Mouse (Mus musculus): ENCODE data around the gene 1700001C02Rik. TPM values are rescaled to one million over a fixed set of nuclear protein-coding genes. Genes with fewer than 3 reads are reported as not detected.

Gene 1700001C02Rik
- polyA plus RNA-seq, 1 experiment from 2014 or later = 0.70 TPM

DNA sequence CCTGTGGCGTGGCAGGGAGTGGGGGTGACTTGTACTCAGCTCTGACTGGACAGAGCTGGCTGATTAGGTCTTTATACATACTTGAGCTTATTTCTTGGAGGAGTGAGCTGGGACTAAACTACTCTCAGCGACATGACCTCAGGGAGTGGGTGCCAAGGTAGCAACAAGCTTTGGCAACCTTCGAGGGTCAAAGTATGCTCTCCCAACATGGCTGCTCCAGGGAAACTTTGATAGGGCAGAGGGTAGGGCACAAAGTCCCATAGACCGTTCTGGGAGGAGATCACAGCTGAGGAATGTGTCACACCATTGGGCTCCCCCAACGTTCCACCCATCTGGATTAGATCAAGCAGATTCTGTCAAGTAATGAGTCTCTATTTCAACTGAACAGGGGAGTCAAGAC, 18.7 kb downstream of the 1700001C02Rik start:
- no peak overlapping the region for H3K4me3 ChIP-seq (ENCODE audit: low read depth, low read length)
- no peaks in the 10 kb centered on the region for H3K27me3 ChIP-seq (ENCODE audit: control insufficient read depth, insufficient read depth, low read length)
- 83% methylated on average over 5 of the region's 5 CpGs for WGBS
- no peak overlapping the region for H3K9ac ChIP-seq (replicated peaks; ENCODE audit: low read depth, low read length)
- no peaks in the 10 kb centered on the region for H3K9me3 ChIP-seq (ENCODE audit: control insufficient read depth, low read length)
- H3K36me3 ChIP-seq (ENCODE audit: control insufficient read depth, insufficient read depth, low read length) = no peaks in the 10 kb centered on the region
- ATAC-seq (ENCODE audit: low read depth) = no peak
- H3K4me2 ChIP-seq (ENCODE audit: low read depth, low read length) = no peak overlapping the region
- H3K4me1 ChIP-seq (ENCODE audit: control insufficient read depth, insufficient read depth, low read length) = no peaks in the 10 kb centered on the region
- H3K27ac ChIP-seq (ENCODE audit: low read depth, low read length) = no peak overlapping the region

GRCm38 (mm10) chr5:30485136-30485535, 19.3 kb downstream of the 1700001C02Rik start:
- Histone ChIP-seq H3K27me3 (ENCODE audit: control insufficient read depth, insufficient read depth, low read length) (no peaks in the 10 kb centered on the region), H3K36me3 (ENCODE audit: control insufficient read depth, insufficient read depth, low read length) (no peaks in the 10 kb centered on the region), H3K4me1 (ENCODE audit: control insufficient read depth, insufficient read depth, low read length) (no peaks in the 10 kb centered on the region), H3K4me3 (ENCODE audit: low read depth, low read length) (no peak overlapping the region), H3K9ac (replicated peaks; ENCODE audit: low read depth, low read length) (no peak overlapping the region), H3K9me3 (ENCODE audit: control insufficient read depth, low read length) (no peaks in the 10 kb centered on the region), H3K4me2 (ENCODE audit: low read depth, low read length) (no peak overlapping the region), H3K27ac (ENCODE audit: low read depth, low read length) (no peak overlapping the region)
- no peak for ATAC-seq (ENCODE audit: low read depth)
- WGBS = 80% methylated on average over 6 of the region's 6 CpGs

- Histone ChIP-seq H3K9ac (replicated peaks; ENCODE audit: low read depth, low read length) (no peak overlapping the region), H3K4me1 (ENCODE audit: control insufficient read depth, insufficient read depth, low read length) (no peaks in the 10 kb centered on the region), H3K36me3 (ENCODE audit: control insufficient read depth, insufficient read depth, low read length) (no peaks in the 10 kb centered on the region), H3K4me3 (ENCODE audit: low read depth, low read length) (no peak overlapping the region), H3K27ac (ENCODE audit: low read depth, low read length) (no peak overlapping the region), H3K4me2 (ENCODE audit: low read depth, low read length) (no peak overlapping the region), H3K27me3 (ENCODE audit: control insufficient read depth, insufficient read depth, low read length) (no peaks in the 10 kb centered on the region), H3K9me3 (ENCODE audit: control insufficient read depth, low read length) (no peaks in the 10 kb centered on the region)
- ATAC-seq (ENCODE audit: low read depth) = no peak
These were observed 24.4 kb downstream of the 1700001C02Rik start for GRCm38 (mm10) chr5:30490215-30490614.

DNA sequence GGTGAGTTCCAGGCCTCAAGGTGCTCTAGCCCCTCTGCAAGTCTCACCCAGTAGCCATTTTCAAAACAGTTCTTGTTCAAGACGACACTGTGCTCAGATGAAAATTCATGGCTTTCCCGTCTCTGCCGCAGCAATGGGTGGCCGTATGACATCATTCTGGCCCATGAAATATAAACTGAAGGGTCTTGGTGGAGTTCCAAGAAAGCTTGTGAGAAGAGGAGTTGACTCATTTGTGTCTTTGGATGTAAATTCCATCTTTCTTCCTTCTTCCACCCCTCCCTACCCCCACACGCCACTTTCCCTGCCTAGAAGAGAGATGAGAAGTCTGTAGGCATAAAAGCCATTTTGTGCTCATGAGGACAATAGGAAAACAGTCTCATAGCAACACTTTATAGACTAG, 25.0 kb downstream of the 1700001C02Rik start:
- Histone ChIP-seq H3K4me1 (ENCODE audit: control insufficient read depth, insufficient read depth, low read length) (no peaks in the 10 kb centered on the region), H3K27me3 (ENCODE audit: control insufficient read depth, insufficient read depth, low read length) (no peaks in the 10 kb centered on the region), H3K4me3 (ENCODE audit: low read depth, low read length) (no peak overlapping the region), H3K27ac (ENCODE audit: low read depth, low read length) (no peak overlapping the region), H3K4me2 (ENCODE audit: low read depth, low read length) (no peak overlapping the region), H3K9ac (replicated peaks; ENCODE audit: low read depth, low read length) (no peak overlapping the region), H3K36me3 (ENCODE audit: control insufficient read depth, insufficient read depth, low read length) (no peaks in the 10 kb centered on the region), H3K9me3 (ENCODE audit: control insufficient read depth, low read length) (no peaks in the 10 kb centered on the region)
- 71% methylated on average over 5 of the region's 5 CpGs for WGBS
- ATAC-seq (ENCODE audit: low read depth) = no peak

DNA sequence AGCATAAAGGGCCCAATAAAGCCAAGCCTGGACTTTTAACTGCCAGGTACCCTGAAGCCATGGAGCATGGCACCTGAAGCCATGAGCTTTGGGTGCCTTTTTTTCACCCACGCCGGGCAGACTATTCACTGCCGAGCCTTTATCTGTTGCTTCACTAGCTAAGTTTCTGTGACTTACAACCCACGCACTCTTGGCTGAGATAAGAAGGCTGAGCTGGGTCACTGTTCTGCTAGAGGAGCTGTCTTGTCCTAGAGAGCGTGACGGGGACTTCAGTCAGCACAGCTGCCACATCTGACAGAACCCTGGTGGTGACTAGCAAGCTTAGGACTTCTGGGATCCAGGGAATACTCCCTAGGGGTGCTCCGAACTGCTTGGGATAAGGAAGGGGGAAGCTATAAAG, 27.9 kb downstream of the 1700001C02Rik start:
- no peak overlapping the region for H3K4me2 ChIP-seq (ENCODE audit: low read depth, low read length)
- no peaks in the 10 kb centered on the region for H3K9me3 ChIP-seq (ENCODE audit: control insufficient read depth, low read length)
- H3K4me1 ChIP-seq (ENCODE audit: control insufficient read depth, insufficient read depth, low read length) = no peaks in the 10 kb centered on the region
- ATAC-seq (ENCODE audit: low read depth) = no peak
- no peaks in the 10 kb centered on the region for H3K36me3 ChIP-seq (ENCODE audit: control insufficient read depth, insufficient read depth, low read length)
- no peak overlapping the region for H3K27ac ChIP-seq (ENCODE audit: low read depth, low read length)
- no peak overlapping the region for H3K4me3 ChIP-seq (ENCODE audit: low read depth, low read length)
- no peaks in the 10 kb centered on the region for H3K27me3 ChIP-seq (ENCODE audit: control insufficient read depth, insufficient read depth, low read length)
- WGBS = 77% methylated on average over 7 of the region's 7 CpGs
- no peak overlapping the region for H3K9ac ChIP-seq (replicated peaks; ENCODE audit: low read depth, low read length)

- H3K4me3 ChIP-seq (ENCODE audit: low read depth, low read length) = no peak overlapping the region
- H3K4me2 ChIP-seq (ENCODE audit: low read depth, low read length) = no peak overlapping the region
- 88% methylated on average over 7 of the region's 7 CpGs for WGBS
- no peaks in the 10 kb centered on the region for H3K36me3 ChIP-seq (ENCODE audit: control insufficient read depth, insufficient read depth, low read length)
- ATAC-seq (ENCODE audit: low read depth) = no peak
- no peak overlapping the region for H3K27ac ChIP-seq (ENCODE audit: low read depth, low read length)
- no peak overlapping the region for H3K9ac ChIP-seq (replicated peaks; ENCODE audit: low read depth, low read length)
- no peaks in the 10 kb centered on the region for H3K9me3 ChIP-seq (ENCODE audit: control insufficient read depth, low read length)
- H3K27me3 ChIP-seq (ENCODE audit: control insufficient read depth, insufficient read depth, low read length) = no peaks in the 10 kb centered on the region
- no peaks in the 10 kb centered on the region for H3K4me1 ChIP-seq (ENCODE audit: control insufficient read depth, insufficient read depth, low read length)
These were observed 28.8 kb downstream of the 1700001C02Rik start for GRCm38 (mm10) chr5:30494606-30495005.

GRCm38 (mm10) chr5:30495288-30495687, 29.4 kb downstream of the 1700001C02Rik start:
- no peak overlapping the region for H3K9ac ChIP-seq (replicated peaks; ENCODE audit: low read depth, low read length)
- H3K27ac ChIP-seq (ENCODE audit: low read depth, low read length) = no peak overlapping the region
- H3K4me1 ChIP-seq (ENCODE audit: control insufficient read depth, insufficient read depth, low read length) = no peaks in the 10 kb centered on the region
- no peaks in the 10 kb centered on the region for H3K27me3 ChIP-seq (ENCODE audit: control insufficient read depth, insufficient read depth, low read length)
- no peak for ATAC-seq (ENCODE audit: low read depth)
- no peak overlapping the region for H3K4me2 ChIP-seq (ENCODE audit: low read depth, low read length)
- H3K9me3 ChIP-seq (ENCODE audit: control insufficient read depth, low read length) = no peaks in the 10 kb centered on the region
- no peak overlapping the region for H3K4me3 ChIP-seq (ENCODE audit: low read depth, low read length)
- 55% methylated on average over 2 of the region's 2 CpGs for WGBS
- no peaks in the 10 kb centered on the region for H3K36me3 ChIP-seq (ENCODE audit: control insufficient read depth, insufficient read depth, low read length)

DNA sequence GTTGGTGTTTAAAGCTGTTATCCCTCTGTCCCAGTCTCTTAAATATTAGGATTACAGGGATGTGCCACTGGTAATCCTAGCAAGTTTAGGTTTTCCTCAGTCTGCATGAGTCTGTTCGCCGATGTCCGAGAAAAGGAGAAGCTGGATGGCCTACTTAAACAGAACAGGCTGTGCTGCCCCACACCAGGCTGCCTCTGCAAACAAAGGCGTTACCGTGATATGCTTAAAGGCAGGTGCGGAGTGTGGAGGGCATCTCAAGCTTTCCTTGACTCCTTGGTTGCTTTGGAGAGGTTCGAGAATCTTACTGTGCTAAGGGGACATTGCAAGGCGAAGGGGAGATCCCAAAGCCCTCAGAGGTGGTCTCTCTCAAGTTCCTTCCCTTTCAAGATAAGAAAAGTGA, 31.0 kb downstream of the 1700001C02Rik start:
- H3K4me2 ChIP-seq (ENCODE audit: low read depth, low read length) = no peak overlapping the region
- no peak overlapping the region for H3K9ac ChIP-seq (replicated peaks; ENCODE audit: low read depth, low read length)
- H3K36me3 ChIP-seq (ENCODE audit: control insufficient read depth, insufficient read depth, low read length) = no peaks in the 10 kb centered on the region
- no peaks in the 10 kb centered on the region for H3K27me3 ChIP-seq (ENCODE audit: control insufficient read depth, insufficient read depth, low read length)
- H3K4me3 ChIP-seq (ENCODE audit: low read depth, low read length) = no peak overlapping the region
- H3K27ac ChIP-seq (ENCODE audit: low read depth, low read length) = no peak overlapping the region
- 88% methylated on average over 8 of the region's 8 CpGs for WGBS
- no peak for ATAC-seq (ENCODE audit: low read depth)
- H3K9me3 ChIP-seq (ENCODE audit: control insufficient read depth, low read length) = no peaks in the 10 kb centered on the region
- no peaks in the 10 kb centered on the region for H3K4me1 ChIP-seq (ENCODE audit: control insufficient read depth, insufficient read depth, low read length)

DNA sequence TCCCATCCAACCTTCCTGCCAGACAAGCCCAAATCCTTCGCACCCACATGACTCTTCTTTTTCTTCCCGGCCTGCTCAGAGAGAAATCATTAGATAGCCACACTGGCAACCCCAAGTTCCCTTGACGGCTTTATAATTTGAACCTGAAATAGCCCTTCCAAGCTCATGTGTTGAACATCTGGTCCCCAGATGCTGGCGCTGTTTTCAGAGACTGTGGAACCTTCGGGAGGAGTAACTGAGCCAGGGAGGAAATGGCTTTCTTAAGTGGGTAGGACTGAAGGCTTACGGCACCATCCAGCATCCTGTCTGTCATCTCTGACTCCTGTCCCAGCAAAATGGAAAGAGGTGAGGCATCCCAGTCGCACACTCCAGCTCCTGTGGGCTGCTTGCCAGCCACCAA, 31.5 kb downstream of the 1700001C02Rik start:
- H3K9me3 ChIP-seq (ENCODE audit: control insufficient read depth, low read length) = no peaks in the 10 kb centered on the region
- H3K9ac ChIP-seq (replicated peaks; ENCODE audit: low read depth, low read length) = no peak overlapping the region
- H3K27ac ChIP-seq (ENCODE audit: low read depth, low read length) = no peak overlapping the region
- no peak overlapping the region for H3K4me2 ChIP-seq (ENCODE audit: low read depth, low read length)
- no peak overlapping the region for H3K4me3 ChIP-seq (ENCODE audit: low read depth, low read length)
- no peak for ATAC-seq (ENCODE audit: low read depth)
- H3K27me3 ChIP-seq (ENCODE audit: control insufficient read depth, insufficient read depth, low read length) = no peaks in the 10 kb centered on the region
- no peaks in the 10 kb centered on the region for H3K36me3 ChIP-seq (ENCODE audit: control insufficient read depth, insufficient read depth, low read length)
- WGBS = 74% methylated on average over 7 of the region's 7 CpGs
- no peaks in the 10 kb centered on the region for H3K4me1 ChIP-seq (ENCODE audit: control insufficient read depth, insufficient read depth, low read length)

- no peak for ATAC-seq (ENCODE audit: low read depth)
- H3K27ac ChIP-seq (ENCODE audit: low read depth, low read length) = no peak overlapping the region
- WGBS = 48% methylated on average over 8 of the region's 8 CpGs
- no peaks in the 10 kb centered on the region for H3K4me1 ChIP-seq (ENCODE audit: control insufficient read depth, insufficient read depth, low read length)
- no peak overlapping the region for H3K4me2 ChIP-seq (ENCODE audit: low read depth, low read length)
- H3K27me3 ChIP-seq (ENCODE audit: control insufficient read depth, insufficient read depth, low read length) = no peaks in the 10 kb centered on the region
- H3K4me3 ChIP-seq (ENCODE audit: low read depth, low read length) = no peak overlapping the region
- H3K36me3 ChIP-seq (ENCODE audit: control insufficient read depth, insufficient read depth, low read length) = no peaks in the 10 kb centered on the region
- H3K9me3 ChIP-seq (ENCODE audit: control insufficient read depth, low read length) = no peaks in the 10 kb centered on the region
- H3K9ac ChIP-seq (replicated peaks; ENCODE audit: low read depth, low read length) = no peak overlapping the region
These were observed 47.3 kb downstream of the 1700001C02Rik start for GRCm38 (mm10) chr5:30513111-30513510.
